Mouse (Mus musculus): ENCODE measurements around the gene Poldip2.
A peak's percentile ranks its signal among the peaks of the same experiment; 100 is the strongest.
"Not testable (repeated sequence)": the region's sequence is repeated elsewhere in the genome, so short reads cannot be mapped to it uniquely, and the experiment has no call there.

Poldip2 gene

GRCm38 (mm10) chr11:78501529-78501928, 10.5 kb upstream of the Poldip2 start:
- DNase-seq (ENCODE audit: low spot score in 2 of 2), result no peak

DNA sequence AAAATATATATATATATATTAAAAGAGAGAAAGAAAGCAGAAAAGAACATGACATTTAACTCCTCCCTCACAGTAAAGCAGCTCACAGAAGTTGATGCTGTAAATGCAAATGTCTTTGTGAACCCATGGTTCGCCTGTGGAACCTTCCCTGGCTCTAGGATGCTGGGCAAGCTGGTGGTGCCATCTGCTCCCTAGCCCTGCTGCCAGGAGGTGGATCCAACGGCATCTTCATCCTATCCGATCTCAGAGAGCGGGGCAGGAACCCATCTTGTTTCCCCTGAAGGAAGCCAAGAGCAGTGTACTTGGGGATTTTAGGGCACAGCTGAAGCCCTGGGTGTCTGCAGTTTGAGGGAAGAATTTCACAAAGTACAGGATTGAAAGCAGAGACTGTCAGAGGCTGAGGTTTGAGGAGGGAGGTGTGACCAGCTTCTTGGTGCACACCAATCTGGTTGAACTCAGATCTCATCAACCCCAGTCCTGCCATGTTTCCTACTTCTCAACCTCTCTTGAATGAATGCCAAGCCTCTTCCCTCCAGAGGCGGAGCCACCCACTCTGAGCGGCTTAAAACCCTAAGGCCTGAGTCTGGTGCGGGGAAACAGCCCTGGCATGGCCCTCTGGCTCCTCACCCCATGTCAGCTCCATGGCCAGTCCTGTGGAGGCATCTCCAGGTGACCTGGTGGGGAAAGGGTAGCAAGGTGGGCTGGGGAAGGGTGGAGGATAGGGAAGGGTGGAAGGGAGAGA, 8.9 kb upstream of the Poldip2 start, which contains the start of gene Sebox:
TSS of gene Sebox (plus strand) at position 539 of the 742 bp plus-strand sequence.
- peak in 1 of 2 experiments; percentile 29 for DNase-seq (ENCODE audit: low spot score in 2 of 2)

DNA sequence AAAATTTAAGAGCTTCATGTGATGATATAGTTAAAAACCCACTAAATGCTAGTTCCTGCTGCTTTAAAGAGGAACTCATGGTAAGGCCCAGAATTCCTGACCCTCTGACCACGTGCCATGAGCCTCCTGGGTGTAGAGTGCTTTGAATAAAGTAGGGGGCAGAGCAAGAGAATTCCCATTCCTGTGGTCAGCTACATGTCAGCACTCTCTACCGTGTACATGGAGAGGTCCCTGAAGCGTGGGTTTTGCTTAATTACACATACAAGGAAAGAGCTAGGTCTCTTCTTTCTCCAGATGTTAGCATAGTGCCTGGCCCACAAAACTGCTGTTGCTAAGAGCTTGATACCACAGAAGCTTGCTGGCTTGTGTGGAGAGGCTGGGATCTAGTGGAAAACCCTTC, 6.6 kb upstream of the Poldip2 start:
- no peak for DNase-seq (ENCODE audit: low spot score in 2 of 2)

GRCm38 (mm10) chr11:78509148-78509547, 2.8 kb upstream of the Poldip2 start:
- no peak for DNase-seq (ENCODE audit: low spot score in 2 of 2)

- DNase-seq (ENCODE audit: low spot score in 2 of 2), result no peak
Observed at GRCm38 (mm10) chr11:78513106-78513790, 1.3 kb downstream of the Poldip2 start.

DNA sequence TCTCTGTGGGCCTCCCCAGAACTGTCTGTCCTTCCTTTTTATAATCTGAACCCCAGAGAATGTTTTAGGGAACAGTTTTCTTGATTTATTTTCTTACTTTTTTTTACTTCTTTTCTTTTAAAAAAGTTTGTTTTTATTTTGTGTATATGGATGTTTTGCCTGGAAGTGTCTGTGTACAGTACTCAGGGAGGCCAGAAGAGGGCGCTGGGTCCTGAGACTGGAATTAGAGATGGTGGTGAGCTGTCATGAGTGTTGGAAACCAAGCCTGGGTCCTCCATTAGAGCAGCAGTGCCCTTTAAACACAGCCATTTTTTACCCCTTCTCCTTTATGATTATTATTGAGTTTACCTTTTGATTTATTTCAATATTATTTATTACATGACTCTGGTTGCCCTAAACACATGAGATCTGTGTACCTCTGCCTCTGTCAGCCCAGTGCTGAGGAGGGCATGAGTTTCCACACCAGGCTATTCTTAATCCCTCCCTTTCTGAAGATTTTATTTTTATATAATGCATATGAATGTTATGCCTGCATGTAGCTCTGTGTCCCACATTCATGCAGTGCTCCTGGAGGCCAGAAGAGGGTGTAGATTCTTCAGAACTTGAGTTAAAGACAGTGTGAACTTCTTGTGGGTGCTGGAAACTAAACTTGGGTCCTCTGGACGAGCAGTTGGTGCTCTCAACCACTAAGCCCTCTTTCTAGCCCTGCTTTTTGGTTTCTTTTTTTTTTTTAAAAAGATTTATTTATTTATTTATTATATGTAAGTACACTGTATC, 3.7 kb downstream of the Poldip2 start:
- DNase-seq (ENCODE audit: low spot score in 2 of 2), result no peak

- DNase-seq (ENCODE audit: low spot score in 2 of 2), result no peak
Observed at GRCm38 (mm10) chr11:78518931-78519330, 6.9 kb downstream of the Poldip2 start.

DNA sequence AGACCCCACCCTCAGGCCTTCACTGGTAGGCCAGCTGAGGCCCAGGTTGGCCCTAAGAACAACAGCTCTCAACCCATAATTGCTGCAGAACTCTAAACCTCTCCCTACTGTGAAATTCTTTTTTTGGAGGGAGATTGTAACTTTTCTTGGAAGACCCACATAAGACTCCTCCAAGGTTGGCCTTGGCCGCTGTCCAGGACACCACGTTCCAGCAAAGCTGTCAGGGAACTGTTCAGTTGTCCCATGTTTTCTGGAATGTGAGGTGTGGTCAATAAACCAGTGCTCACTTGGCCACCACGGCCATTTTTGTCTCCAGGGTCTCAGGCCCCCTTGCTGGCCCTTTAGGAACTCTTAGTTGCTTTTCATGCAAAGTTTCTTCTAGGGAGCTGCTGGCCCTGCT, 9.9 kb downstream of the Poldip2 start:
- no peak for DNase-seq (ENCODE audit: low spot score in 2 of 2)

DNA sequence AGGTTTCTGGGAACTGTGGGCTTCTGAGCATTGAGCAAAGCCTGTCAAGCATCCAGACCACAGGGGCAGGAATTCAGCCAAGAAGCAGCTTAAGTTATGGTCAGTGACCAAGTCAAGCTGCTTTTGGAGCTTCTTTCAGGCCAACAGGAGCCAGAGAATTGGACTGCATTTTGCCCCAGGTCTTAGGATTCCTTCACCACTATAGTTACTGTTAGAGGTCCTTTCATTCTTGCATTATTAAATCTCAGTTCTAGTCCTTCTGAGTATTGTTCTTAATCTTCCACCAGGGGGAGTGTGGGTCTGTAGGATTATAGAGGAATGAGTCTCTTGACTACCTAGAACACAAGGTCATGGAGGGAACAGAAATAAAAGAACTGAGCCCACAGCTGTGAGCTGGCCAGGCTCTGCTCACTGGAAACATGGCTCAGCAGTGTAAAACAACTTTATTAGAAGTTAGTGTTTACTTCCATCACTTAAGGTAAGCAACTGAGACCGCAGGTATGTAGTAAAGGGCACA, 10.5 kb downstream of the Poldip2 start:
- no peak for DNase-seq (ENCODE audit: low spot score in 2 of 2)

GRCm38 (mm10) chr11:78523241-78523955, 11.4 kb downstream of the Poldip2 start:
- DNase-seq (ENCODE audit: low spot score in 2 of 2), result no peak

GRCm38 (mm10) chr11:78524838-78525237, 12.8 kb downstream of the Poldip2 start:
- DNase-seq (ENCODE audit: low spot score in 2 of 2), result no peak

DNA sequence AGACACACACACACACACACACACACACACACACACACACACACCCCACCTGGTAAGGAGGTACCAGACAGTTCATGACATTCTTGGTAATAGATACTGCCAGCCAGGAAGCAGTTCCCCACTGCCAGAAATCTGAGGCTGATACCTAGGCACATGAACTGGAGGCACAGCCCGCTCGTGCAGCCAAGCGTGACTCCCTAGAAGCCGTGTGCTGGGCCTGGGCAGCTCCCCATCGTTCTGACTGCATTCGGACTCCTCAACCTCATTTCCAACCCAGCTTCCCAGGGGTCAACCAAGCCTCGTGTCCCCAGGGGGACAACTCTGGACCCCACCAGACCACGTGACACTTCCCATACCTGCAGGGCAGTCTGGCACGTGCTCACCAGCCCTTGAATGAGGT, 16.7 kb downstream of the Poldip2 start:
- no peak for DNase-seq (ENCODE audit: low spot score in 2 of 2)

DNA sequence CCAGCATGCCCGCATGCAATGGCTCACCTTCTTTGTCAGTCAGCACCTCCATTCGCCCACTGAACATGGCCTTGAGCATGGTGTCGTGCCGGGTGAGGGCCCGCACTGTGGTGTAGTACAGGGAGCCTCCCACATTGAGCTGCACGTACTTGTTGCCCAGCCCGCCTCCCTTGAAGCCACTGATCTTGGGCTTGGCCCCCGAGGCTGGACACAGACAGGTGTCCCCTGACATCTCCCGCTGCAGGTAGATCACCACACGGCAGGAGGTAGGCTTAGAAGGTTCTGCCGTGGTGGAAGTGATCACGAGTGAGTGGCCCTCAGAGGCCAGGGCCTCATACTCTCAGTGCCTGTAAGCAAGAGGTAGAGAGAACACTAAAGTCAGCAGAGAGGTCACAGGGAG, 18.0 kb downstream of the Poldip2 start:
- no peak for DNase-seq (ENCODE audit: low spot score in 2 of 2)

DNA sequence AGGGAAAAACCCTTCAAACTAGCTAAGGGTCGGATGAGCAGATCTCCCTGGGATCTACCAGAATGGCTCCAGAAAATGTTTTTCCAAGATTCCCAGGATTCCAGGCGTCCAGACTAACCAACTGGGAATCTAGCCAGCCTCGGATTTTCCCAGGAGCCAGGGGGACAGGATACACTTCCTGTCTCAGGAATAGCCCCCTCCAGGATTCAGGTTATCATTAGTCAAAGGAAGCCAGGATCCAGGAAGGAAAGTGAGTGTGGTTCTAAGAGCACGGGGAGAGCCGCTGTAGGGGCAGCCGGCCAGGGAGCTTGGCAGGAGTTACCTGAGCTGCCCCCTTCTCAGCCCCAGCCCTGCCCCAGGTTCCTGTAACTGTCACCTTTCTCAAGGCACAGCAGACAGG, 19.1 kb downstream of the Poldip2 start:
- no peak for DNase-seq (ENCODE audit: low spot score in 2 of 2)

DNA sequence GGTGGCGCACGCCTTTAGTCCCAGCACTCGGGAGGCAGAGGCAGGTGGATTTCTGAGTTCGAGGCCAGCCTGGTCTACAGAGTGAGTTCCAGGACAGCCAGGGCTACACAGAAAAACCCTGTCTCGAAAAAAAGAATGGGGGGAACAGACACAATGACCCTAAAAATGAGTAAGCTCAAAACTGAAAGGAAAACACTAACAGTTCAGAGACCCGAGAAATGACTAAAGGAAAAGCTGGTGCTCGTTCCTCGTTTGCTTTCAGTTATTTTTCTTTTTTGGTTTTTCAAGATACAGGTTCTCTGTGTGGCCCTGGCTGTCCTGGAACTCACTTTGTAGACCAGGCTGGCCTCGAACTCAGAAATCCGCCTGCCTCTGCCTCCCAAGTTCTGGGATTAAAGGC, 19.5 kb downstream of the Poldip2 start:
- DNase-seq (ENCODE audit: low spot score in 2 of 2), result not testable (repeated sequence)

GRCm38 (mm10) chr11:78534516-78534915, 22.5 kb downstream of the Poldip2 start:
- no peak for DNase-seq (ENCODE audit: low spot score in 2 of 2)

GRCm38 (mm10) chr11:78535376-78536079, 23.5 kb downstream of the Poldip2 start:
- peak in 1 of 2 experiments; percentile 24 for DNase-seq (ENCODE audit: low spot score in 2 of 2)

GRCm38 (mm10) chr11:78536080-78536689, 24.2 kb downstream of the Poldip2 start, which contains the start of the genes Tnfaip1 and Ift20:
TSS of gene Tnfaip1 (minus strand) at chr11:78536332.
TSS of gene Ift20 (plus strand) at chr11:78536361.
- DNase-seq (ENCODE audit: low spot score in 2 of 2), result peak; percentile 97 to 99

GRCm38 (mm10) chr11:78536690-78537084, 24.7 kb downstream of the Poldip2 start:
- DNase-seq (ENCODE audit: low spot score in 2 of 2), result no peak

DNA sequence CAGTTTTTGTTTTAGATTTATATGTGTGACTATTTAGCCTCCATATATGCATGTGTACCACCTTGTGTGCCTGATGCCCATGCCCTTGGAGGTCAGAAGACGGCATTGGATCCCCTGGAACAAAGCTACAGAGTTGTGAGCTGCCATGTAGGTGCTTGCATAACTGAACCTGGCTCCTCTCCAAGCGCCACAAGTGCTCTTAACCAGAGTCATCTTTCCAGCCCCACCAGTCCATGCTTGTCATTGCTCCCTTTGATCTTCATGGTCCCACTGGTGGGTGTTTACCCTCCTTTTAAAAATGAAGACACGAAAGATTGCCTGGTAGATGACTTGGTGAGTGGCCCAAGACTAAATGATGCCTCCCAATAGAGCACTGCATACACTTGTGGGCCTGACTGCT, 28.4 kb downstream of the Poldip2 start:
- no peak for DNase-seq (ENCODE audit: low spot score in 2 of 2)
